Mouse (Mus musculus) brain, adult 10 weeks (tissue): Measurements from ENCODE around the gene Dcaf5. TPM values are rescaled to one million over a fixed set of nuclear protein-coding genes. Genes with fewer than 3 reads are reported as not detected.

ENCODE experiments used
- polyA plus RNA-seq: library from polyadenylated mRNA; stranded (reverse); fragments of 350-450 nt; fragmentation: Illumina TruSeq; extraction: RNeasy Lipid Tissue Mini Kit (QIAGEN cat#74804); gene quantifications from one replicate; pipeline ENCODE4 v1.2.3, GENCODE M21; 2015; ENCODE audit warnings: low read depth, low replicate concordance

Dcaf5 gene
- 41.9 TPM for polyA plus RNA-seq

GRCm38 (mm10) chr12:80436336-80436976 is at the start of gene Dcaf5:
Gene Dcaf5, minus strand, starts transcription at chr12:80436601.

GRCm38 (mm10) chr12:80462942-80463651 is 26.7 kb upstream of the Dcaf5 start, which contains the start of gene Exd2:
Gene Exd2, plus strand, starts transcription at chr12:80463095.

Other genes starting within 250 kb of the Dcaf5 start
- gene Actn1, start 176.2 kb downstream of the Dcaf5 start, polyA plus RNA-seq: 71.0 TPM
- 98.9 TPM for gene Exd2, start 26.5 kb upstream of the Dcaf5 start, polyA plus RNA-seq
- 81.7 TPM for gene Galnt16, start 81.7 kb upstream of the Dcaf5 start, polyA plus RNA-seq
- gene Slc39a9, start 207.3 kb upstream of the Dcaf5 start, polyA plus RNA-seq: 28.4 TPM
- 115 TPM for gene Erh, start 207.7 kb upstream of the Dcaf5 start, polyA plus RNA-seq